Mouse (Mus musculus): ENCODE results near the gene Gnai2.
A peak's percentile ranks its signal among the peaks of the same experiment; 100 is the strongest.

Gnai2 gene

GRCm38 (mm10) chr9:107657144-107657543 lies 22.0 kb upstream of the Gnai2 start:
- DNase-seq: no peak

GRCm38 (mm10) chr9:107654585-107654984 lies 19.4 kb upstream of the Gnai2 start:
- DNase-seq: no peak

GRCm38 (mm10) chr9:107653474-107653873 lies 18.3 kb upstream of the Gnai2 start:
- DNase-seq: no peak

GRCm38 (mm10) chr9:107650708-107651481 lies 15.7 kb upstream of the Gnai2 start:
- no peak for DNase-seq

GRCm38 (mm10) chr9:107650225-107650624 lies 15.1 kb upstream of the Gnai2 start:
- no peak for DNase-seq

- no peak for DNase-seq
Measured at GRCm38 (mm10) chr9:107648767-107649166, 13.6 kb upstream of the Gnai2 start.

GRCm38 (mm10) chr9:107646975-107647374 lies 11.8 kb upstream of the Gnai2 start:
- no peak for DNase-seq

GRCm38 (mm10) chr9:107645577-107645976 lies 10.4 kb upstream of the Gnai2 start:
- DNase-seq: peak; percentile 78

GRCm38 (mm10) chr9:107645153-107645510 lies 10.0 kb upstream of the Gnai2 start:
- DNase-seq: peak; percentile 74

- DNase-seq: peak; percentile 92
Measured at GRCm38 (mm10) chr9:107644495-107645152, 9.5 kb upstream of the Gnai2 start.

GRCm38 (mm10) chr9:107643544-107644214 lies 8.5 kb upstream of the Gnai2 start:
- DNase-seq: no peak

- DNase-seq: peak; percentile 45
Measured at GRCm38 (mm10) chr9:107641666-107642065, 6.5 kb upstream of the Gnai2 start.

- DNase-seq: no peak
Measured at GRCm38 (mm10) chr9:107640257-107640772, 5.1 kb upstream of the Gnai2 start.

GRCm38 (mm10) chr9:107637070-107637469 lies 1.9 kb upstream of the Gnai2 start:
- no peak for DNase-seq

- no peak for DNase-seq
Measured at GRCm38 (mm10) chr9:107634406-107635278, 525 bp downstream of the Gnai2 start.

- no peak for DNase-seq
Measured at GRCm38 (mm10) chr9:107633661-107634405, 1.3 kb downstream of the Gnai2 start.

GRCm38 (mm10) chr9:107633091-107633660 lies 2.0 kb downstream of the Gnai2 start:
- DNase-seq: peak; percentile 80

- no peak for DNase-seq
Measured at GRCm38 (mm10) chr9:107632478-107632877, 2.7 kb downstream of the Gnai2 start.

- no peak for DNase-seq
Measured at GRCm38 (mm10) chr9:107631861-107632260, 3.3 kb downstream of the Gnai2 start.

GRCm38 (mm10) chr9:107631311-107631826 lies 3.8 kb downstream of the Gnai2 start:
- DNase-seq: no peak

- DNase-seq: no peak
Measured at GRCm38 (mm10) chr9:107630576-107630975, 4.6 kb downstream of the Gnai2 start.
